Mouse (Mus musculus) kidney, postnatal 0 days (tissue): ENCODE measurements around the gene Sgpl1. TPM values are rescaled to one million over a fixed set of nuclear protein-coding genes. Genes with fewer than 3 reads are reported as not detected.
A peak's percentile ranks its signal among the peaks of the same experiment; 100 is the strongest.

Experiments
- ATAC-seq: fragments of 200-750 bp; cut with Nextera tagmentation; replicated peaks from 2 replicates; pipeline ENCODE4 v1.8.0; 2017; ENCODE audit warnings: low read depth, moderate number of reproducible peaks, moderate TSS enrichment, moderate library complexity; ENCODE audit not compliant: low FRiP score
- DNase-seq: peaks from one replicate; pipeline ENCODE4 v3.0.0-alpha.2; 2016; ENCODE audit warnings: low spot score
- H3K27ac ChIP-seq: fragments of 300-500 bp; sonication (generic); 2 replicates; pipeline ENCODE4 v1.5.1; 2014; ENCODE audit warnings: mild to moderate bottlenecking
- H3K27me3 ChIP-seq: fragments of 300-500 bp; sonication (generic); 2 replicates; pipeline ENCODE4 v1.6.1; 2014; ENCODE audit warnings: low read length, mixed read lengths; ENCODE audit not compliant: insufficient read depth
- H3K36me3 ChIP-seq: fragments of 300-500 bp; sonication (generic); 2 replicates; pipeline ENCODE4 v1.6.1; 2014; ENCODE audit warnings: low read length, mixed read lengths; ENCODE audit not compliant: insufficient read depth
- H3K4me1 ChIP-seq: fragments of 300-500 bp; sonication (generic); replicated peaks from 2 replicates; pipeline ENCODE4 v1.6.1; 2014; ENCODE audit warnings: antibody characterized with exemption, low read length, mixed read lengths; ENCODE audit not compliant: insufficient read depth
- H3K4me2 ChIP-seq: fragments of 300-500 bp; sonication (generic); 2 replicates; pipeline ENCODE4 v1.6.1; 2014; ENCODE audit warnings: mild to moderate bottlenecking, low read length, moderate library complexity, mixed read lengths
- H3K4me3 ChIP-seq: fragments of 300-500 bp; sonication (generic); replicated peaks from 2 replicates; pipeline ENCODE4 v1.5.1; 2014; ENCODE audit warnings: low read depth, low read length
- H3K9ac ChIP-seq: fragments of 300-500 bp; sonication (generic); 2 replicates; pipeline ENCODE4 v1.6.1; 2014; ENCODE audit warnings: low read depth, low read length
- H3K9me3 ChIP-seq: fragments of 300-500 bp; sonication (generic); replicated peaks from 2 replicates; pipeline ENCODE4 v1.6.1; 2016; ENCODE audit warnings: low read length, inconsistent platforms, mixed read lengths
- CTCF ChIP-seq: IDR thresholded peaks from 2 replicates; pipeline ENCODE4 v1.5.1; 2016; ENCODE audit warnings: antibody characterized with exemption, low read depth, mild to moderate bottlenecking, moderate library complexity
- WGBS: fragments of 180-500 bp; shearing (Covaris S2); extraction: QIAGEN DNeasy Blood & Tissue Kit; methylation state at CpG from one replicate; pipeline ENCODE4 v1.1.7; 2014; 5-methylcytosine and 5-hydroxymethylcytosine counted together
- polyA plus RNA-seq: library from polyadenylated mRNA; unstranded; fragments of >200 nt; fragmentation: Nextera tagmentation; extraction: Ambion mirVana; gene quantifications from 2 replicates; pipeline ENCODE4 v1.2.1, GENCODE M21; 2015

The Sgpl1 gene
- polyA plus RNA-seq, 1 experiment from 2014 or later = 54.5 TPM

DNA sequence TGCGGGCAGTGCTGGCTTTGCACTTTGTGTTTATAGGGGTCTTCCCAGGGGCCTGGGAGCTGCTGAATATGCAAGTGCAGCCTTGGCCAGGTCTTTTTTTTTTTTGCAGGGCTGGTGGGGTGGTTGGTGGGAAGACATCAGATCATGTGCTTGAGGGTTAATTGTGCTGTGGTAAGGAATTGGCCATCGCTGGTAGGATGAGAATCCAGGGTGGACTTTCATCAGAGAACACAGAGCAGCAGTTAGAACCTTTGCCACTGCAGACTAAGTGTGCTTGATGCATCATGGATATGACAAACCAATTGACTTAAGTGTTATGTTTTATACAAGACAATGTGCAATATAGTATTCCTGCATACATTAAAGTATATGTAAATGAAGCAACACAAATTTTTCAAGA lies 62.1 kb downstream of the Sgpl1 start:
- Histone ChIP-seq H3K9ac (no peak overlapping the region), H3K4me1 (no peaks in the 10 kb centered on the region), H3K27ac (no peak overlapping the region), H3K36me3 (no peaks in the 10 kb centered on the region), H3K27me3 (no peaks in the 10 kb centered on the region), H3K9me3 (no peaks in the 10 kb centered on the region), H3K4me2 (no peak overlapping the region), H3K4me3 (no peak overlapping the region)
- 82% methylated on average over 2 of the region's 2 CpGs for WGBS
- no peak for ATAC-seq
- no peak for DNase-seq
- no peak for TF ChIP-seq CTCF

DNA sequence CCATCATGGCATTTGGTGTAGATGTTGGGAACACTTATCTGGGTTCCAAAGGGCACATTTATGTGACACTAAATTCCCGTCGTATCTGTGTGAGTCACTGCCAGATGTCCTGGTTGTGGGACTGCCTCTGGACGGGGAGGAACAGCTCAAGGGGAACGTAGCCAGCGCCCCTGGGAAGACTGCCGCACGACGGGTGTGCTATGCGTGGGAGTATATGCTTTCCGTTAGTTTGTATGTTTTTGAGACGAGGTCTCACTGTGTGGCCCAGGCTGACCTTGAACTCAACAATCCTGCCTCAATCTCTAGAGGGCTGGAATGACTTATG lies 66.6 kb downstream of the Sgpl1 start:
- Histone ChIP-seq H3K27me3 (no peaks in the 10 kb centered on the region), H3K27ac (no peak overlapping the region), H3K4me3 (no peak overlapping the region), H3K4me1 (no peaks in the 10 kb centered on the region), H3K36me3 (no peaks in the 10 kb centered on the region), H3K9ac (no peak overlapping the region), H3K4me2 (no peak overlapping the region), H3K9me3 (no peaks in the 10 kb centered on the region)
- WGBS = 29% methylated on average over 11 of the region's 11 CpGs
- ATAC-seq = no peak
- peak; percentile 50 for DNase-seq
- TF ChIP-seq CTCF = no peak

DNA sequence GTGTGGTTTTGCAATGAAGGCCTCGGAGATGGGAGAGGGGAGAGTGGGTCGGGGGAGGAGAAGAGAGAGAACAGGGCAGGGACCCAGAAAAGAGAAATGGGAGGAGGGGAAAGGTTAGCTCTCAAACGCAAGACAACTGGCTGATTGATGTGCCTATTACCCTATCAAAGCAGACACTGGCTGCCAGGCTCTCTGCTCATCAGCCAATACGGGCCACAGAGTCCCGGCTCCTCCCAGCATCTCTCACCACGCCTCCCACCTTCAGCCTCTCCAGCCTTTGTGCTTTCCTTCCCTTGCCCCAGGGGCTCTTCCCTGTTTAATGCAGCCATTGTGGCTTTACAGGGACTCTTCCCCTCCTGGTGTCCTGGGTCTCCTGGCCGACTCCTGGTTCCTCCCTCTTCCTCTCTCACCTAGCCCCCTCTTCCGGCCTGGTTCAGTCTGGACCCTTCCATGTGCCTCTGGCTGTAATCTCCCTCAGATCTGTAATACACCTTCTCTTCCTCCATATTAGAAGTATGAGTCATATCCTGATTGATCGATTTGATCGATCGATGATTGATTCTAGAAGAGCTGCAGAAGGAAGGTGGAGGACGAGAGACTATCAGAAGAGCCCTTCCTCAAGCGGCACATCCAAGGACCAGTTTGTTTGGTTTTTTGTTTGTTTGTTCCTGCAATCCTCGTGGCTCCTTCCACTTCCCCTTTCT lies 67.1 kb downstream of the Sgpl1 start:
- 36% methylated on average over 14 of the region's 14 CpGs for WGBS
- Histone ChIP-seq H3K36me3 (no peaks in the 10 kb centered on the region), H3K27me3 (no peaks in the 10 kb centered on the region), H3K4me3 (no peak overlapping the region), H3K9me3 (no peaks in the 10 kb centered on the region), H3K4me1 (no peaks in the 10 kb centered on the region), H3K4me2 (peak overlapping the region; percentile 27; the same call in 1 of the 2 replicates), H3K27ac (no peak overlapping the region), H3K9ac (no peak overlapping the region)
- TF ChIP-seq CTCF = no peak
- DNase-seq (peak; percentile 89), ATAC-seq (peak; percentile 95)

DNA sequence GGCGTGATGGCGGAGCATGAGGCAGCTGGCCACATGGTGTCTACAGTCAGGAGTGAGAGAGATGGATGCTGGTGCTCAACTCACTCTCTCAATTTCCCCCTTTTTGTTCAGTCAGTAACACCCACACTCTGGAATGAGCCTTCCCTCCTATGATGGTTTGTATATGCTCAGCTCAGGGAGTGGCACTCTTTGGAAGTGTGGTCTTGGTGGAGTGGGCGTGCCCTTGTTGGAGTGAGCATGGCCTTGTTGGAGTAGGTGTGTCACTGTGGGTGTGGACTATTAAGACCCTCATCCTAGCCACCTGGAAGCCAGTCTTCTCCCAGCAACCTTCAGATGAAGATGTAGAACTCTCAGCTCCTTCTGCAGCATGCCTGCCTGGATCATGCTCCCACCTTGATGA lies 71.9 kb downstream of the Sgpl1 start:
- TF ChIP-seq CTCF = no peak
- Histone ChIP-seq H3K9me3 (no peaks in the 10 kb centered on the region), H3K4me2 (no peak overlapping the region), H3K4me3 (no peak overlapping the region), H3K4me1 (no peaks in the 10 kb centered on the region), H3K9ac (no peak overlapping the region), H3K27ac (no peak overlapping the region), H3K36me3 (no peaks in the 10 kb centered on the region), H3K27me3 (no peaks in the 10 kb centered on the region)
- ATAC-seq (no peak), DNase-seq (no peak)
- 93% methylated on average over 3 of the region's 3 CpGs for WGBS

DNA sequence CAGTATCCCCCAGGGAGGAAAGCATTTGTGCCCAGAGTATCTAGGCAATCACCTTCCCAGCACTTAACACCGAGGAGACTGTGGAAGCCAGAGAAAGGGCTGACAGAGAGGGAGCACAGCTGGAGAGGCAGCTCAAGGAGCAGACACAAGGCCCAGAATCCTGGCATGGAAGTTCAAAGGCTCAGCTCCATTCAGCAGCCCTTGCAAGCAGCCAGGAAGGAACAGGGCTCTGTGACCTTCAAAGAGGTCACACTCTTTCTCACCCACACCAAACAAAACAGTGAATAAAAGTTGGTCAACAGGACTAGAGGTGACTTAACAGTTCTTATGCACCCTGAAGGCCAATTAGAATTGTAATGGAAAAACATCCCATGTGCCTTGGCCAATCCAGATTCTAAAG lies 72.9 kb downstream of the Sgpl1 start:
- Histone ChIP-seq H3K36me3 (no peaks in the 10 kb centered on the region), H3K4me1 (no peaks in the 10 kb centered on the region), H3K4me3 (no peak overlapping the region), H3K9ac (no peak overlapping the region), H3K9me3 (no peaks in the 10 kb centered on the region), H3K27ac (no peak overlapping the region), H3K27me3 (no peaks in the 10 kb centered on the region), H3K4me2 (no peak overlapping the region)
- 0% methylated on average over 1 of the region's 1 CpGs for WGBS
- ATAC-seq (no peak), DNase-seq (no peak)
- TF ChIP-seq CTCF = no peak

DNA sequence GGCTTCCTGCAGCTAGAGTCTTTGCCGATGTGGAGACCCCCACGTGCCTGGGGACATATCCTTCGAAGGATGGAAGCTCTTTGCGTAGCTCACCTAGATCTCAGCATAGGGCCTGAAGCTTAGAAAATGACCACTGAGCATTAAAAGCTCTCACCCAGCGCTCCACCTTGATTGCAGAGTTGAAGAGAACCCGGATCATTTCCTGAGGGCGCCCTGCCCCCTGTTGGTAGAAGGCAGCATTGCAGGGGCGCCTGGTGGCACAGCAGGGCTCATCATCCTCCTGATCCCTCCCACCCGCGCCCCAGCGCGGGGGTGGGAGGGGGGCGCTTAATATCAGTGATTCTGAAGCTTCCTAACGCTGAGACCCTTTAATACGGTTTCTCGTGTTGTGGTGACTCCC lies 75.2 kb downstream of the Sgpl1 start:
- no peaks in the 10 kb centered on the region; the same call in 1 of the 2 replicates for H3K4me1 ChIP-seq
- H3K9me3 ChIP-seq = no peaks in the 10 kb centered on the region
- H3K36me3 ChIP-seq = no peaks in the 10 kb centered on the region
- H3K27ac ChIP-seq = no peak overlapping the region
- TF ChIP-seq CTCF = peak; percentile 87
- peak; percentile 60 for DNase-seq
- H3K4me3 ChIP-seq = no peak overlapping the region
- 11% methylated on average over 16 of the region's 16 CpGs for WGBS
- no peaks in the 10 kb centered on the region for H3K27me3 ChIP-seq
- no peak overlapping the region for H3K9ac ChIP-seq
- ATAC-seq = no peak
- no peak overlapping the region for H3K4me2 ChIP-seq

DNA sequence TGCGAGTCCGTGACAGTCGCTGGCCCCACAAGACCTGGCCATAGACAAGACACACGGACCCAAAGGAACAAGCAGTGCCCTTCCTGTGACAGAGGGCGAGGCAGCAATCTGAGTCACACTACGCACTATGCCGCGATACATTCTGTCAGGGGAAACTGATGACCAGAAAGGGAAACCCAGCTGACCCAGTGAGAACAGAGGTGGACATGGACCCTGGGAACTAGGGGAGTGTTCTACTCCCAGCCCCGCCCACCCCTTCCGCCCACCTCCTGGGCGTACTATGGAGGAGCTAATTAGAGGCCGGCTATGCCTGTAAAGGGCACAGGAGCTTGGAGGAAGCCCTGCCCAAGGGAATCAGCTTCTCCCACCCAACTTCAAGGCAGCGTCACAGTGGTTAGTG lies 78.3 kb downstream of the Sgpl1 start:
- Histone ChIP-seq H3K4me1 (peaks cover 3% of the 10 kb centered on the region; the same call in 1 of the 2 replicates), H3K27ac (no peak overlapping the region), H3K9ac (no peak overlapping the region), H3K4me2 (peak overlapping the region; percentile 35), H3K36me3 (no peaks in the 10 kb centered on the region), H3K4me3 (no peak overlapping the region), H3K9me3 (no peaks in the 10 kb centered on the region), H3K27me3 (no peaks in the 10 kb centered on the region)
- ATAC-seq (peak; percentile 48; the same call in 1 of the 2 replicates), DNase-seq (peak; percentile 27)
- TF ChIP-seq CTCF = no peak
- WGBS = 15% methylated on average over 13 of the region's 13 CpGs
